Mouse (Mus musculus): ENCODE results near the gene Pde6h.

GRCm38 (mm10) chr6:136901010-136901409 lies 22.6 kb upstream of the Pde6h start:
- TF ChIP-seq POLR2A (IDR thresholded peaks at IDR 0.05; ENCODE audit: insufficient read length, low read depth) (no peak), SRF (IDR thresholded peaks at IDR 0.05; ENCODE audit: control insufficient read depth, insufficient read length, low read depth) (no peak), E2F4 (IDR thresholded peaks at IDR 0.05; ENCODE audit: insufficient read depth) (no peak), CEBPB (IDR thresholded peaks at IDR 0.05; ENCODE audit: insufficient read depth, poor library complexity, severe bottlenecking) (no peak), USF1 (IDR thresholded peaks at IDR 0.05; ENCODE audit: low read depth) (no peak), TCF12 (IDR thresholded peaks at IDR 0.05; ENCODE audit: insufficient read depth, poor library complexity, severe bottlenecking) (no peak), MAX (IDR thresholded peaks at IDR 0.05; ENCODE audit: low read depth) (no peak)
